Comparison of ENCODE assay signal across 9 mouse cellular contexts in the genomic region with DNA sequence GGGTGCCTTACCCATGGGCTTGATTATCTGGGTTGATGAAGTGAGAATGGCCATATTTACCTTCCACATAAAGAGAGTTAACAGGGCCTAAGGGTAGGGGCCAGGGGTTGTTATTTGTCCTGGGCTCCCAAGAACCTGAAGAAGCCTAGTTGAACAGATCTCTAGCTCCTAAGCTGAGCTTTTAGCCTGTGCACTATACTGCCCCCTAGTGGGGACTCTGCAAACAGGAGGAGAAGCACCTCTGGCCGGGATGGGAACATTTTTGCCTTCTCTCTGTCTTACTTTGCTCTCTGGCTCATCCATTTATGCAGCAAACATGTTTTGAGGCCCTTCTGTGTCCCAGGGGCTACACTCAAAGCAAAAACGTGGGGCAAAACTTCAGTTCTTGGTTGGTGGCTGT. TPM values are rescaled to one million over a fixed set of nuclear protein-coding genes. Genes with fewer than 3 reads are reported as not detected.
A peak's percentile ranks its signal among the peaks of the same experiment; 100 is the strongest.
DNase-seq lines count a peak whose midpoint lies in the region; ATAC-seq and TF ChIP-seq lines count a peak whose summit lies in the region.
"Had no signal": no experiment of that assay in that cellular context is flagged by ENCODE, and none has a peak within 500 bp of the region (broad histone marks: within the 10 kb centered on the region; RNA-seq: fewer than 3 reads in every experiment).

No protein-coding gene starts in this region.

- no peaks in the 10 kb centered on the region; the same call in 1 of the 2 replicates for H3K79me2 ChIP-seq in MEL (ENCODE audit: control insufficient read depth, insufficient read depth, low read length, poor library complexity)

- H3K4me3 ChIP-seq in MEL (ENCODE audit: control insufficient read depth in 1 of 2, insufficient read depth in 1 of 2, low read depth in 2 of 2, low read length in 2 of 2): no peak overlapping the region
- H3K4me3 ChIP-seq: lung, embryonic 15.5 days had no signal

- H3K9me3 ChIP-seq in MEL (replicated peaks; ENCODE audit: insufficient read depth, low read length): no peaks in the 10 kb centered on the region
- H3K9me3 ChIP-seq: lung, embryonic 15.5 days had no signal

- H3K36me3 ChIP-seq in MEL (ENCODE audit: control insufficient read depth in 1 of 2, insufficient read depth in 2 of 2, low read length in 2 of 2): peaks cover 0 to 2% of the 10 kb centered on the region in 2 experiments; a peak in 2 of 4 replicates

- peak; percentile 54 to 72 for DNase-seq in left cerebral cortex, postnatal 14 days (ENCODE audit: low spot score in 2 of 2)
- DNase-seq in left cerebral cortex, postnatal 36 days (ENCODE audit: low spot score in 2 of 2): no peak
- DNase-seq in MEL (ENCODE audit: low read depth, low spot score): peak; percentile 84
- peak; percentile 62 for DNase-seq in cerebellum, adult 9-11 months
- peak; percentile 75 for DNase-seq in gastrocnemius, postnatal 10 days
- peak; percentile 79 for DNase-seq in kidney, postnatal 10 days
- DNase-seq in frontal cortex, postnatal 14 days (ENCODE audit: low spot score in 2 of 2): no peak

- no peak overlapping the region for H3K27ac ChIP-seq in MEL (ENCODE audit: control insufficient read depth, low read depth, low read length)
- H3K27ac ChIP-seq: lung, embryonic 15.5 days had no signal

- H3K27me3 ChIP-seq in MEL (ENCODE audit: control insufficient read depth in 1 of 2, insufficient read depth in 2 of 2, low read length in 2 of 2): no peaks in the 10 kb centered on the region
- H3K27me3 ChIP-seq: lung, embryonic 15.5 days had no signal

- peak; percentile 94 to 100 (median 95) for TF ChIP-seq CTCF in MEL (IDR thresholded peaks at IDR 0.05 in 2 of 3, conservative IDR thresholded peaks at IDR 0.05 in 1 of 3; ENCODE audit: control insufficient read depth in 1 of 3, insufficient read depth in 1 of 3, low read depth in 2 of 3, low read length in 3 of 3, poor library complexity in 1 of 3, severe bottlenecking in 1 of 3)

- no peaks in the 10 kb centered on the region for H3K4me1 ChIP-seq in MEL (ENCODE audit: control insufficient read depth in 1 of 2, insufficient read depth in 2 of 2, low read length in 2 of 2)

- TF ChIP-seq POLR2A in MEL (IDR thresholded peaks at IDR 0.05; ENCODE audit: control insufficient read depth in 1 of 2, insufficient read depth in 1 of 2, low read depth in 1 of 2, low read length in 2 of 2, poor library complexity in 1 of 2): no peak

- ATAC-seq in monocyte, adult 5-6 weeks (replicated peaks; ENCODE audit: insufficient number of reproducible peaks, low FRiP score, low TSS enrichment, poor library complexity, severe bottlenecking): 0 out of 2 replicates have a peak, but pooled peaks have one; percentile 62

- intact Hi-C loops in left cerebral cortex, postnatal 14 days (cut with DNase I): loop anchor here (2.0 kb wide), 1 partner anchor 28 kb away; no protein-coding TSS in a partner anchor
- intact Hi-C loops in left cerebral cortex, postnatal 36 days (cut with DNase I): no loop called here

- H3K9ac ChIP-seq in MEL (ENCODE audit: control insufficient read depth, low read depth, low read length, poor library complexity, severe bottlenecking): no peak overlapping the region
- H3K9ac ChIP-seq: lung, embryonic 15.5 days had no signal

- TF ChIP-seq EP300 in MEL (IDR thresholded peaks at IDR 0.05; ENCODE audit: low read depth in 1 of 2, low read length in 2 of 2): no peak

- TF ChIP-seq RAD21 in MEL (IDR thresholded peaks at IDR 0.05; ENCODE audit: low read depth, low read length): peak; percentile 58

TF ChIP-seq in MEL, 35 proteins besides CTCF, POLR2A, EP300 and RAD21:
- TF ChIP-seq SMC3 (IDR thresholded peaks at IDR 0.05; ENCODE audit: low read depth, low read length) (peak; percentile 81), ZC3H11A (IDR thresholded peaks at IDR 0.05; ENCODE audit: low read depth, low read length) (peak; percentile 32; the same call in 1 of the 2 replicates), KAT2A (conservative IDR thresholded peaks at IDR 0.05; ENCODE audit: low read depth, low read length) (no peak), SIN3A (IDR thresholded peaks at IDR 0.05; ENCODE audit: low read length) (no peak), CHD1 (IDR thresholded peaks at IDR 0.05; ENCODE audit: low read depth, low read length) (no peak), BHLHE40 (IDR thresholded peaks at IDR 0.05; ENCODE audit: borderline replicate concordance, low read depth, low read length) (0 out of 2 replicates have a peak, but pooled peaks have one; percentile 11)

RNA-seq across cellular contexts. Expression of a gene that starts 11.2 kb away (rescaled TPM):
- 10 to 100 TPM in 1 of 2 experiments, 1 to 10 TPM in 1; 8.8 to 13.1 TPM for total RNA-seq in left cerebral cortex, postnatal 14 days (2021)
- total RNA-seq in left cerebral cortex, postnatal 36 days (2021): 10 to 100 TPM; 11.8 to 14.4 TPM
- total RNA-seq in MEL (2012; rRNA removed): not detected in 2 replicates
- under 1 TPM in 1 of 2 experiments, not detected in 1; 0.07 TPM for polyA plus RNA-seq in MEL (2012; ENCODE audit: insufficient read depth in 1 of 2, insufficient read length in 2 of 2, low read depth in 1 of 2, low replicate concordance in 2 of 2, missing spikeins in 1 of 2)
- total RNA-seq in gastrocnemius, postnatal 10 days (2021): 100 to 1,000 TPM; 585 to 712 TPM
- total RNA-seq in monocyte, adult 5-6 weeks (2017): 1.6 TPM in 1 of 3 replicates, not detected in the others

RNA-seq across cellular contexts. Expression of a gene that starts 13.8 kb away (rescaled TPM):
- total RNA-seq in left cerebral cortex, postnatal 14 days (2021): 1 to 10 TPM in 1 of 2 experiments, under 1 TPM in 1; 0.78 to 1.0 TPM
- total RNA-seq in left cerebral cortex, postnatal 36 days (2021): under 1 TPM; 0.34 to 0.47 TPM
- not detected in 2 replicates for total RNA-seq in MEL (2012; rRNA removed)
- not detected for polyA plus RNA-seq in MEL (2012; ENCODE audit: insufficient read depth in 1 of 2, insufficient read length in 2 of 2, low read depth in 1 of 2, low replicate concordance in 2 of 2, missing spikeins in 1 of 2)
- under 1 TPM; 0.28 to 0.77 TPM for total RNA-seq in gastrocnemius, postnatal 10 days (2021)
- not detected in 3 replicates for total RNA-seq in monocyte, adult 5-6 weeks (2017)

RNA-seq across cellular contexts. Expression of a gene that starts 14.2 kb away (rescaled TPM):
- total RNA-seq in left cerebral cortex, postnatal 14 days (2021): 10 to 100 TPM; 24.9 to 27.2 TPM
- total RNA-seq in left cerebral cortex, postnatal 36 days (2021): 10 to 100 TPM; 35.9 to 39.3 TPM
- total RNA-seq in MEL (2012; rRNA removed): 61.7 and 62.5 TPM in 2 replicates
- polyA plus RNA-seq in MEL (2012; ENCODE audit: insufficient read depth in 1 of 2, insufficient read length in 2 of 2, low read depth in 1 of 2, low replicate concordance in 2 of 2, missing spikeins in 1 of 2): 10 to 100 TPM in 1 of 2 experiments, not detected in 1; 53.0 TPM
- 10 to 100 TPM; 11.4 to 12.1 TPM for total RNA-seq in gastrocnemius, postnatal 10 days (2021)
- 29.2 to 57.7 TPM (median 50.9 TPM) in 3 replicates for total RNA-seq in monocyte, adult 5-6 weeks (2017)

RNA-seq across cellular contexts. Expression of a gene that starts 24.2 kb away (rescaled TPM):
- 100 to 1,000 TPM; 101 to 133 TPM for total RNA-seq in left cerebral cortex, postnatal 14 days (2021)
- total RNA-seq in left cerebral cortex, postnatal 36 days (2021): 100 to 1,000 TPM; 225 to 274 TPM
- 25.4 and 35.2 TPM in 2 replicates for total RNA-seq in MEL (2012; rRNA removed)
- polyA plus RNA-seq in MEL (2012; ENCODE audit: insufficient read depth in 1 of 2, insufficient read length in 2 of 2, low read depth in 1 of 2, low replicate concordance in 2 of 2, missing spikeins in 1 of 2): 100 to 1,000 TPM in 1 of 2 experiments, not detected in 1; 114 TPM
- under 1 TPM; 0.35 to 0.70 TPM for total RNA-seq in gastrocnemius, postnatal 10 days (2021)
- total RNA-seq in monocyte, adult 5-6 weeks (2017): not detected in 3 replicates

RNA-seq across cellular contexts. Expression of a gene that starts 27.9 kb away (rescaled TPM):
- 10 to 100 TPM; 10.7 to 11.1 TPM for total RNA-seq in left cerebral cortex, postnatal 14 days (2021)
- 10 to 100 TPM in 1 of 2 experiments, 1 to 10 TPM in 1; 9.9 to 10.9 TPM for total RNA-seq in left cerebral cortex, postnatal 36 days (2021)
- 5.9 and 7.4 TPM in 2 replicates for total RNA-seq in MEL (2012; rRNA removed)
- polyA plus RNA-seq in MEL (2012; ENCODE audit: insufficient read depth in 1 of 2, insufficient read length in 2 of 2, low read depth in 1 of 2, low replicate concordance in 2 of 2, missing spikeins in 1 of 2): 1 to 10 TPM in 1 of 2 experiments, not detected in 1; 8.4 TPM
- 1 to 10 TPM; 3.2 to 3.5 TPM for total RNA-seq in gastrocnemius, postnatal 10 days (2021)
- 2.3 to 6.1 TPM (median 4.6 TPM) in 3 replicates for total RNA-seq in monocyte, adult 5-6 weeks (2017)

Comparison
In these comparisons a context has a peak if more than half of its experiments do, and no peak if none do; other contexts are left out.
1. DNase-seq: peak in left cerebral cortex, postnatal 14 days (2 of 2), MEL (single experiment), cerebellum, adult 9-11 months (single experiment), gastrocnemius, postnatal 10 days (single experiment) and kidney, postnatal 10 days (single experiment); none in left cerebral cortex, postnatal 36 days (0 of 2) and frontal cortex, postnatal 14 days (0 of 2).
2. RNA of a gene that starts 11.2 kb away (total RNA-seq): 585 to 712 TPM in gastrocnemius, postnatal 10 days; 11.8 to 14.4 TPM in left cerebral cortex, postnatal 36 days, 8.8 to 13.1 TPM in left cerebral cortex, postnatal 14 days, not detected in MEL and 1.6 TPM in monocyte, adult 5-6 weeks; every median in the first group is over 10 times any median in the second.